Mouse (Mus musculus) hindbrain, embryonic 14.5 days (tissue): ENCODE data around the gene Cnn2. TPM values are rescaled to one million over a fixed set of nuclear protein-coding genes. Genes with fewer than 3 reads are reported as not detected.

Experiments
- ATAC-seq: fragments of 200-750 bp; cut with Nextera tagmentation; 2 replicates; pipeline ENCODE4 v1.8.0; 2017; ENCODE audit warnings: moderate number of reproducible peaks, mild to moderate bottlenecking, moderate TSS enrichment, moderate library complexity; ENCODE audit not compliant: low FRiP score
- DNase-seq: peaks from one replicate; pipeline ENCODE4 v3.0.0-alpha.2; 2015; ENCODE audit warnings: low spot score
- H3K27ac ChIP-seq: fragments of 300-500 bp; sonication (generic); 2 replicates; pipeline ENCODE4 v1.5.1; 2014; ENCODE audit warnings: mild to moderate bottlenecking, moderate library complexity
- H3K27me3 ChIP-seq: fragments of 300-500 bp; sonication (generic); 2 replicates; pipeline ENCODE4 v1.6.1; 2014; ENCODE audit warnings: mild to moderate bottlenecking, low read length, mixed read lengths; ENCODE audit not compliant: control insufficient read depth, insufficient read depth
- H3K36me3 ChIP-seq: fragments of 300-500 bp; sonication (generic); replicated peaks from 2 replicates; pipeline ENCODE4 v1.6.1; 2014; ENCODE audit not compliant: control insufficient read depth, insufficient read depth
- H3K4me1 ChIP-seq: fragments of 300-500 bp; sonication (generic); replicated peaks from 2 replicates; pipeline ENCODE4 v1.6.1; 2014; ENCODE audit warnings: antibody characterized with exemption, low read length, mixed read lengths; ENCODE audit not compliant: control insufficient read depth, insufficient read depth
- H3K4me2 ChIP-seq: fragments of 300-500 bp; sonication (generic); replicated peaks from 2 replicates; pipeline ENCODE4 v1.6.1; 2014; ENCODE audit warnings: mild to moderate bottlenecking, moderate library complexity
- H3K4me3 ChIP-seq: fragments of 300-500 bp; sonication (generic); replicated peaks from 2 replicates; pipeline ENCODE4 v1.5.1; 2014; ENCODE audit warnings: mild to moderate bottlenecking, low read length
- H3K9ac ChIP-seq: fragments of 300-500 bp; sonication (generic); 2 replicates; pipeline ENCODE4 v1.6.1; 2014
- H3K9me3 ChIP-seq: fragments of 300-500 bp; sonication (generic); 2 replicates; pipeline ENCODE4 v1.6.1; 2016; ENCODE audit warnings: low read length; ENCODE audit not compliant: control insufficient read depth
- WGBS: fragments of 180-500 bp; shearing (Covaris S2); extraction: QIAGEN DNeasy Blood & Tissue Kit; methylation state at CpG from one replicate; pipeline ENCODE4 v1.1.7; 2014; 5-methylcytosine and 5-hydroxymethylcytosine counted together
- polyA plus RNA-seq: library from polyadenylated mRNA; unstranded; fragments of >200 nt; fragmentation: Nextera tagmentation; extraction: Ambion mirVana; gene quantifications from 2 replicates; pipeline ENCODE4 v1.2.1, GENCODE M21; 2014

Gene Cnn2
- polyA plus RNA-seq, 1 experiment from 2014 or later: 37.6 TPM

- Histone ChIP-seq H3K4me2 (peak overlapping the region; percentile 60; the same call in 1 of the 2 replicates), H3K27ac (no peak overlapping the region), H3K4me3 (0 out of 2 replicates have a peak overlapping the region, but pooled peaks have one; percentile 39), H3K36me3 (no peaks in the 10 kb centered on the region), H3K27me3 (peaks cover 11% of the 10 kb centered on the region; the same call in 1 of the 2 replicates), H3K9me3 (peaks cover 11% of the 10 kb centered on the region; the same call in 1 of the 2 replicates), H3K9ac (no peak overlapping the region), H3K4me1 (peaks cover 10% of the 10 kb centered on the region; the same call in 1 of the 2 replicates)
- WGBS: 90% methylated on average over 1 of the region's 1 CpGs
- ATAC-seq: no peak
- DNase-seq: no peak
These were observed 7.3 kb downstream of the Cnn2 start for GRCm38 (mm10) chr10:79995636-79996035.

- Histone ChIP-seq H3K4me3 (peak within 1 kb of the TSS; percentile 39), H3K9me3 (0 out of 2 replicates have a peak, but pooled peaks cover 4% of the 10 kb centered on the region), H3K27ac (no peak within 1 kb of the TSS; the same call in 1 of the 2 replicates), H3K4me1 (peaks cover 10% of the 10 kb centered on the region; the same call in 1 of the 2 replicates), H3K9ac (peak within 1 kb of the TSS; percentile 50), H3K27me3 (peaks cover 8% of the 10 kb centered on the region; the same call in 1 of the 2 replicates), H3K4me2 (peak within 1 kb of the TSS; percentile 60), H3K36me3 (no peaks in the 10 kb centered on the region)
- under 1% methylated on average over 34 of the region's 34 CpGs for WGBS
- ATAC-seq: peak; percentile 90
- DNase-seq: peak; percentile 97
These were observed 8.1 kb downstream of the Cnn2 start, which contains the start of gene Abca7 for GRCm38 (mm10) chr10:79996272-79997033. Gene Abca7 (plus strand): TSS chr10:79996494.

GRCm38 (mm10) chr10:79997034-79997760, 8.8 kb downstream of the Cnn2 start:
- H3K9ac ChIP-seq: peak overlapping the region; percentile 50
- ATAC-seq (peak; percentile 79), DNase-seq (peak; percentile 86)
- H3K27me3 ChIP-seq: peaks cover 16% of the 10 kb centered on the region
- H3K9me3 ChIP-seq: no peaks in the 10 kb centered on the region
- no peak overlapping the region for H3K27ac ChIP-seq
- H3K4me1 ChIP-seq: peaks cover 10% of the 10 kb centered on the region; the same call in 1 of the 2 replicates
- H3K4me2 ChIP-seq: peak overlapping the region; percentile 60
- H3K36me3 ChIP-seq: no peaks in the 10 kb centered on the region
- peak overlapping the region; percentile 39 for H3K4me3 ChIP-seq
- under 1% methylated on average over 35 of the region's 35 CpGs for WGBS

- H3K27me3 ChIP-seq: peaks cover 22% of the 10 kb centered on the region
- 5% methylated on average over 15 of the region's 15 CpGs for WGBS
- H3K4me1 ChIP-seq: peaks cover 10% of the 10 kb centered on the region; the same call in 1 of the 2 replicates
- H3K4me2 ChIP-seq: peak overlapping the region; percentile 60
- peak overlapping the region; percentile 39 for H3K4me3 ChIP-seq
- no peak overlapping the region for H3K27ac ChIP-seq
- no peaks in the 10 kb centered on the region for H3K36me3 ChIP-seq
- ATAC-seq (no peak), DNase-seq (no peak)
- no peaks in the 10 kb centered on the region for H3K9me3 ChIP-seq
- H3K9ac ChIP-seq: peak overlapping the region; percentile 50
These were observed 9.4 kb downstream of the Cnn2 start for GRCm38 (mm10) chr10:79997819-79998218.

- H3K27ac ChIP-seq: no peak overlapping the region
- H3K36me3 ChIP-seq: no peaks in the 10 kb centered on the region
- no peak for DNase-seq
- H3K4me3 ChIP-seq: no peak overlapping the region
- H3K9ac ChIP-seq: no peak overlapping the region
- no peaks in the 10 kb centered on the region for H3K9me3 ChIP-seq
- 73% methylated on average over 9 of the region's 9 CpGs for WGBS
- peaks cover 10% of the 10 kb centered on the region; the same call in 1 of the 2 replicates for H3K4me1 ChIP-seq
- H3K4me2 ChIP-seq: no peak overlapping the region
- H3K27me3 ChIP-seq: peaks cover 31% of the 10 kb centered on the region
- no peak for ATAC-seq
These were observed 13.6 kb downstream of the Cnn2 start for GRCm38 (mm10) chr10:80001945-80002344.

GRCm38 (mm10) chr10:80002829-80003228, 14.4 kb downstream of the Cnn2 start:
- Histone ChIP-seq H3K9ac (no peak overlapping the region), H3K4me3 (no peak overlapping the region), H3K9me3 (no peaks in the 10 kb centered on the region), H3K27ac (no peak overlapping the region), H3K27me3 (peaks cover 31% of the 10 kb centered on the region), H3K4me2 (no peak overlapping the region), H3K4me1 (peaks cover 7% of the 10 kb centered on the region; the same call in 1 of the 2 replicates), H3K36me3 (no peaks in the 10 kb centered on the region)
- 25% methylated on average over 21 of the region's 21 CpGs for WGBS
- ATAC-seq: no peak
- DNase-seq: no peak

- no peaks in the 10 kb centered on the region for H3K4me1 ChIP-seq
- H3K4me2 ChIP-seq: no peak overlapping the region
- H3K9ac ChIP-seq: no peak overlapping the region
- H3K4me3 ChIP-seq: no peak overlapping the region
- ATAC-seq (no peak), DNase-seq (no peak)
- H3K27ac ChIP-seq: no peak overlapping the region
- 62% methylated on average over 9 of the region's 9 CpGs for WGBS
- H3K9me3 ChIP-seq: no peaks in the 10 kb centered on the region
- H3K36me3 ChIP-seq: no peaks in the 10 kb centered on the region
- peaks cover 31% of the 10 kb centered on the region for H3K27me3 ChIP-seq
These were observed 15.2 kb downstream of the Cnn2 start for GRCm38 (mm10) chr10:80003374-80004232.

GRCm38 (mm10) chr10:80004233-80004705, 15.9 kb downstream of the Cnn2 start:
- Histone ChIP-seq H3K27me3 (peaks cover 31% of the 10 kb centered on the region), H3K9ac (no peak overlapping the region), H3K4me3 (no peak overlapping the region), H3K9me3 (no peaks in the 10 kb centered on the region), H3K4me1 (no peaks in the 10 kb centered on the region), H3K4me2 (no peak overlapping the region), H3K36me3 (0 out of 2 replicates have a peak, but pooled peaks cover 6% of the 10 kb centered on the region), H3K27ac (no peak overlapping the region)
- ATAC-seq (no peak), DNase-seq (no peak)
- WGBS: 90% methylated on average over 8 of the region's 8 CpGs
